Mouse (Mus musculus): ENCODE results near the gene Hspa2.

The Hspa2 gene

GRCm38 (mm10) chr12:76377726-76378125, 26.2 kb upstream of the Hspa2 start:
- DNase-seq (ENCODE audit: low read depth): no peak

GRCm38 (mm10) chr12:76378556-76378955, 25.4 kb upstream of the Hspa2 start:
- DNase-seq (ENCODE audit: low read depth): no peak

GRCm38 (mm10) chr12:76380151-76380550, 23.8 kb upstream of the Hspa2 start:
- DNase-seq (ENCODE audit: low read depth): no peak

- no peak for DNase-seq (ENCODE audit: low read depth)
Observed at GRCm38 (mm10) chr12:76385342-76385741, 18.6 kb upstream of the Hspa2 start.

- no peak for DNase-seq (ENCODE audit: low read depth)
Observed at GRCm38 (mm10) chr12:76388794-76389193, 15.2 kb upstream of the Hspa2 start.

- no peak for DNase-seq (ENCODE audit: low read depth)
Observed at GRCm38 (mm10) chr12:76391595-76392271, 12.2 kb upstream of the Hspa2 start.

- no peak for DNase-seq (ENCODE audit: low read depth)
Observed at GRCm38 (mm10) chr12:76392979-76393378, 11.0 kb upstream of the Hspa2 start.

- no peak for DNase-seq (ENCODE audit: low read depth)
Observed at GRCm38 (mm10) chr12:76397281-76397680, 6.7 kb upstream of the Hspa2 start.

- DNase-seq (ENCODE audit: low read depth): no peak
Observed at GRCm38 (mm10) chr12:76401674-76402073, 2.3 kb upstream of the Hspa2 start.

- DNase-seq (ENCODE audit: low read depth): peak; percentile 64
Observed at GRCm38 (mm10) chr12:76402991-76403885, 738 bp upstream of the Hspa2 start.

- DNase-seq (ENCODE audit: low read depth): no peak
Observed at GRCm38 (mm10) chr12:76404836-76405182, 833 bp downstream of the Hspa2 start.

- no peak for DNase-seq (ENCODE audit: low read depth)
Observed at GRCm38 (mm10) chr12:76405183-76405970, 1.4 kb downstream of the Hspa2 start.

GRCm38 (mm10) chr12:76405971-76406370, 2.0 kb downstream of the Hspa2 start:
- DNase-seq (ENCODE audit: low read depth): no peak

GRCm38 (mm10) chr12:76407184-76407583, 3.2 kb downstream of the Hspa2 start:
- DNase-seq (ENCODE audit: low read depth): no peak

GRCm38 (mm10) chr12:76409166-76409565, 5.2 kb downstream of the Hspa2 start:
- DNase-seq (ENCODE audit: low read depth): no peak

GRCm38 (mm10) chr12:76415383-76416010, 11.5 kb downstream of the Hspa2 start:
- DNase-seq (ENCODE audit: low read depth): no peak

- no peak for DNase-seq (ENCODE audit: low read depth)
Observed at GRCm38 (mm10) chr12:76417433-76417854, 13.5 kb downstream of the Hspa2 start, which contains the start of gene Ppp1r36. TSS of gene Ppp1r36 (plus strand) at chr12:76417538.

- DNase-seq (ENCODE audit: low read depth): no peak
Observed at GRCm38 (mm10) chr12:76418346-76418745, 14.4 kb downstream of the Hspa2 start.

- no peak for DNase-seq (ENCODE audit: low read depth)
Observed at GRCm38 (mm10) chr12:76425256-76425655, 21.3 kb downstream of the Hspa2 start.

GRCm38 (mm10) chr12:76427546-76427945, 23.6 kb downstream of the Hspa2 start:
- no peak for DNase-seq (ENCODE audit: low read depth)

- DNase-seq (ENCODE audit: low read depth): no peak
Observed at GRCm38 (mm10) chr12:76430879-76431406, 27.0 kb downstream of the Hspa2 start.

- no peak for DNase-seq (ENCODE audit: low read depth)
Observed at GRCm38 (mm10) chr12:76431431-76431830, 27.5 kb downstream of the Hspa2 start.
